Mouse (Mus musculus) testis, adult 2 months (tissue): ENCODE results near the gene Gramd1b.

ENCODE experiments used
- CTCF ChIP-seq: fragments of 200-500 bp; IDR thresholded peaks from 2 replicates; pipeline ENCODE4 v1.5.1; 2012; ENCODE audit warnings: low read depth, mild to moderate bottlenecking, inconsistent platforms, low read length, moderate library complexity; ENCODE audit not compliant: control insufficient read depth, insufficient read depth, insufficient replicate concordance
- POLR2A ChIP-seq: fragments of 200-500 bp; IDR thresholded peaks from 2 replicates; pipeline ENCODE4 v1.6.1; 2012; ENCODE audit warnings: low read depth, mild to moderate bottlenecking, inconsistent platforms, low read length, moderate library complexity; ENCODE audit not compliant: control insufficient read depth

- no peak for TF ChIP-seq CTCF
- TF ChIP-seq POLR2A, result no peak
Measured at GRCm38 (mm10) chr9:40423427-40423867, 107.7 kb downstream of the Gramd1b start.
